Comparison of ENCODE assay signal across 26 mouse cellular contexts in genomic region chr1:156852872-156853271, GRCm38 (mm10). TPM values are rescaled to one million over a fixed set of nuclear protein-coding genes. Genes with fewer than 3 reads are reported as not detected.
A peak's percentile ranks its signal among the peaks of the same experiment; 100 is the strongest.
DNase-seq lines count a peak whose midpoint lies in the region; ATAC-seq and TF ChIP-seq lines count a peak whose summit lies in the region.
"Had no signal": no experiment of that assay in that cellular context is flagged by ENCODE, and none has a peak within 500 bp of the region (broad histone marks: within the 10 kb centered on the region; RNA-seq: fewer than 3 reads in every experiment).

No protein-coding gene starts in this region.

- no peak for TF ChIP-seq CTCF in left cerebral cortex, adult 2 months (IDR thresholded peaks at IDR 0.05)

- no peak overlapping the region for H3K4me3 ChIP-seq in midbrain, embryonic 11.5 days (ENCODE audit: low read depth, low read length)
- H3K4me3 ChIP-seq in midbrain, embryonic 16.5 days (ENCODE audit: low read depth, low read length) = no peak overlapping the region
- no peak overlapping the region for H3K4me3 ChIP-seq in embryonic facial prominence, embryonic 13.5 days
- no peak overlapping the region for H3K4me3 ChIP-seq in limb, embryonic 10.5 days
- H3K4me3 ChIP-seq in stomach, embryonic 15.5 days (replicated peaks) = no peak overlapping the region
- H3K4me3 ChIP-seq in left cerebral cortex, adult 2 months = no peak overlapping the region
- H3K4me3 ChIP-seq: forebrain, embryonic 10.5 days; hindbrain, embryonic 15.5 days; midbrain, embryonic 12.5 days had no signal

- H3K4me1 ChIP-seq in midbrain, embryonic 11.5 days (ENCODE audit: control insufficient read depth, insufficient read depth, low read length) = no peaks in the 10 kb centered on the region
- H3K4me1 ChIP-seq in midbrain, embryonic 16.5 days (ENCODE audit: control insufficient read depth, insufficient read depth, low read length) = no peaks in the 10 kb centered on the region
- H3K4me1 ChIP-seq in embryonic facial prominence, embryonic 13.5 days = peaks cover 13% of the 10 kb centered on the region
- peaks cover 20% of the 10 kb centered on the region for H3K4me1 ChIP-seq in limb, embryonic 10.5 days
- no peaks in the 10 kb centered on the region for H3K4me1 ChIP-seq in stomach, embryonic 15.5 days
- H3K4me1 ChIP-seq: hindbrain, embryonic 15.5 days; midbrain, embryonic 12.5 days had no signal

- intact Hi-C loops in left cerebral cortex, adult 2 months (cut with DNase I) = no loop called here

- 85% methylated on average over 5 of the region's 5 CpGs for WGBS in midbrain, embryonic 11.5 days
- WGBS in midbrain, embryonic 16.5 days = 80% methylated on average over 5 of the region's 5 CpGs
- WGBS in embryonic facial prominence, embryonic 13.5 days = 42% methylated on average over 5 of the region's 5 CpGs
- WGBS in limb, embryonic 10.5 days = 59% methylated on average over 5 of the region's 5 CpGs
- WGBS in stomach, embryonic 15.5 days = 66% methylated on average over 5 of the region's 5 CpGs

- no peaks in the 10 kb centered on the region for H3K36me3 ChIP-seq in midbrain, embryonic 11.5 days (ENCODE audit: control insufficient read depth, insufficient read depth, low read length)
- no peaks in the 10 kb centered on the region for H3K36me3 ChIP-seq in midbrain, embryonic 16.5 days (ENCODE audit: control insufficient read depth, insufficient read depth, low read length)
- peaks cover 15% of the 10 kb centered on the region for H3K36me3 ChIP-seq in embryonic facial prominence, embryonic 13.5 days
- peaks cover 21% of the 10 kb centered on the region for H3K36me3 ChIP-seq in limb, embryonic 10.5 days
- H3K36me3 ChIP-seq in stomach, embryonic 15.5 days = no peaks in the 10 kb centered on the region

- no peaks in the 10 kb centered on the region for H3K27me3 ChIP-seq in midbrain, embryonic 11.5 days (ENCODE audit: control insufficient read depth, insufficient read depth, low read length)
- no peaks in the 10 kb centered on the region for H3K27me3 ChIP-seq in midbrain, embryonic 16.5 days (ENCODE audit: control insufficient read depth, insufficient read depth, low read depth, low read length)
- no peaks in the 10 kb centered on the region for H3K27me3 ChIP-seq in embryonic facial prominence, embryonic 13.5 days
- no peaks in the 10 kb centered on the region for H3K27me3 ChIP-seq in limb, embryonic 10.5 days (ENCODE audit: low read depth, poor library complexity, severe bottlenecking)
- no peaks in the 10 kb centered on the region for H3K27me3 ChIP-seq in stomach, embryonic 15.5 days (replicated peaks)
- H3K27me3 ChIP-seq: hindbrain, embryonic 15.5 days; midbrain, embryonic 12.5 days had no signal

- H3K4me2 ChIP-seq in midbrain, embryonic 11.5 days = no peak overlapping the region
- H3K4me2 ChIP-seq in midbrain, embryonic 16.5 days (ENCODE audit: low read length) = no peak overlapping the region
- H3K4me2 ChIP-seq in embryonic facial prominence, embryonic 13.5 days = no peak overlapping the region
- no peak overlapping the region for H3K4me2 ChIP-seq in stomach, embryonic 15.5 days
- H3K4me2 ChIP-seq: hindbrain, embryonic 15.5 days; midbrain, embryonic 12.5 days had no signal

- peak; percentile 73 for DNase-seq in midbrain, embryonic 11.5 days (ENCODE audit: low spot score, missing footprints)
- DNase-seq in limb, embryonic 10.5 days (ENCODE audit: low spot score) = no peak
- DNase-seq in left cerebral cortex, adult 2 months (ENCODE audit: extremely low spot score in 1 of 2, low spot score in 2 of 2) = no peak
- no peak for DNase-seq in spleen, adult 12 weeks (ENCODE audit: low spot score)
- DNase-seq: adrenal gland, adult 8-10 months; cerebellum, adult 11-12 months; cerebellum, postnatal 14 days; forebrain, postnatal 0 days; gastrocnemius, postnatal 25 days; heart, adult 18-20 months; heart, postnatal 4 days; kidney, adult 2 months; right cerebral cortex, postnatal 25 days; thymus, adult 18-20 months; thymus, postnatal 4 days had no signal

- no peak for ATAC-seq in midbrain, embryonic 11.5 days (ENCODE audit: low FRiP score)
- no peak for ATAC-seq in midbrain, embryonic 16.5 days
- ATAC-seq in embryonic facial prominence, embryonic 13.5 days (ENCODE audit: insufficient number of reproducible peaks, insufficient read depth, low FRiP score, low TSS enrichment, low read depth) = no peak
- ATAC-seq in stomach, embryonic 15.5 days (ENCODE audit: insufficient read depth, low FRiP score, low read depth) = no peak
- ATAC-seq: activated CD4-positive, CD25-positive, alpha-beta regulatory T cell, adult 4 months; forebrain, postnatal 0 days; lung, postnatal 0 days had no signal

- H3K27ac ChIP-seq in midbrain, embryonic 11.5 days (ENCODE audit: low read depth, low read length) = no peak overlapping the region
- H3K27ac ChIP-seq in midbrain, embryonic 16.5 days (ENCODE audit: low read length) = no peak overlapping the region
- H3K27ac ChIP-seq in embryonic facial prominence, embryonic 13.5 days = peak overlapping the region; percentile 62
- H3K27ac ChIP-seq in limb, embryonic 10.5 days = peak overlapping the region; percentile 79
- H3K27ac ChIP-seq in stomach, embryonic 15.5 days = peak overlapping the region; percentile 49; the same call in 1 of the 2 replicates
- H3K27ac ChIP-seq in left cerebral cortex, adult 2 months = no peak overlapping the region
- H3K27ac ChIP-seq: forebrain, embryonic 10.5 days; hindbrain, embryonic 15.5 days; kidney, postnatal 0 days; midbrain, embryonic 12.5 days had no signal

- no peaks in the 10 kb centered on the region for H3K9me3 ChIP-seq in midbrain, embryonic 11.5 days (ENCODE audit: control insufficient read depth, low read length)
- H3K9me3 ChIP-seq in midbrain, embryonic 16.5 days (replicated peaks; ENCODE audit: control insufficient read depth, low read length, poor library complexity, severe bottlenecking) = no peaks in the 10 kb centered on the region
- no peaks in the 10 kb centered on the region for H3K9me3 ChIP-seq in embryonic facial prominence, embryonic 13.5 days
- H3K9me3 ChIP-seq in limb, embryonic 10.5 days (replicated peaks) = no peaks in the 10 kb centered on the region
- no peaks in the 10 kb centered on the region for H3K9me3 ChIP-seq in stomach, embryonic 15.5 days
- H3K9me3 ChIP-seq: forebrain, embryonic 10.5 days; hindbrain, embryonic 15.5 days; midbrain, embryonic 12.5 days had no signal

- no peak overlapping the region for H3K9ac ChIP-seq in midbrain, embryonic 11.5 days (ENCODE audit: low read length)
- no peak overlapping the region for H3K9ac ChIP-seq in midbrain, embryonic 16.5 days (ENCODE audit: low read depth, low read length)
- no peak overlapping the region for H3K9ac ChIP-seq in embryonic facial prominence, embryonic 13.5 days
- H3K9ac ChIP-seq in stomach, embryonic 15.5 days = no peak overlapping the region
- H3K9ac ChIP-seq: forebrain, postnatal 0 days; hindbrain, embryonic 15.5 days; midbrain, embryonic 12.5 days had no signal

RNA-seq across cellular contexts. Expression of gene Angptl1, which starts 14.5 kb away (rescaled TPM):
- 1.4 and 1.6 TPM in 2 replicates for polyA plus RNA-seq in midbrain, embryonic 11.5 days (2014; fragmentation: Nextera tagmentation; extraction: Ambion mirVana)
- polyA plus RNA-seq in midbrain, embryonic 16.5 days (2015; fragmentation: Nextera tagmentation; extraction: Ambion mirVana) = 0.44 and 0.86 TPM in 2 replicates
- polyA plus RNA-seq in embryonic facial prominence, embryonic 13.5 days (2015; fragmentation: Nextera tagmentation; extraction: Ambion mirVana) = 17.7 and 18.5 TPM in 2 replicates
- 1.7 and 2.4 TPM in 2 replicates for polyA plus RNA-seq in limb, embryonic 10.5 days (2016; fragmentation: Nextera tagmentation; extraction: Ambion mirVana)
- 17.1 and 17.8 TPM in 2 replicates for polyA plus RNA-seq in stomach, embryonic 15.5 days (2015; fragmentation: Nextera tagmentation; extraction: Ambion mirVana)
- under 1 TPM; 0.42 to 0.68 TPM for total RNA-seq in left cerebral cortex, adult 2 months (2021)
- total RNA-seq: MEL; monocyte, adult 5-6 weeks had no signal

Comparison
In these comparisons a context has a peak if more than half of its experiments do, and no peak if none do; other contexts are left out.
1. H3K27ac ChIP-seq: peak in embryonic facial prominence, embryonic 13.5 days (single experiment), limb, embryonic 10.5 days (single experiment) and stomach, embryonic 15.5 days (single experiment); none in midbrain, embryonic 11.5 days (single experiment), midbrain, embryonic 16.5 days (single experiment) and left cerebral cortex, adult 2 months (single experiment).